ENCODE assay signal across 14 mouse cellular contexts in the genomic region with DNA sequence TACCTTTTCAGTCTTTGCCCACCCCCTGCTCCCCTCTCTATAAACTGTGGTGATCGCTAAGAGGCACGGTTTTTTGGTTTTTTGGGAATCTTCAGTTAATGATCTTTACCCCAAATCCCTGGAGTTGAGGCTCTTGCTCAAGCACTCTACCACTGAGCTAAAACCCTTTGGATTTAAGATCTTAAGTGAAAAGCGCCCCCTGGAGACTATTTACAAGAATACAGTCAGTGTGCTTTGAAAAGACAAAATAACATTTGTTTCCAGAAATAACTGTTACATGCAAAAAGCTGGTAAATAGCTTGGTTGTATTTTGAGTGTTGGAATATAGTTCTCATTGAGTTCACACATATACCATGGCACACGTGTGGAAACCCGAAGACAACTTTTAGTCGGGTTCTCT. TPM values are rescaled to one million over a fixed set of nuclear protein-coding genes. Genes with fewer than 3 reads are reported as not detected.
DNase-seq lines count a peak whose midpoint lies in the region; ATAC-seq lines count a peak whose summit lies in the region.
"Had no signal": no experiment of that assay in that cellular context is flagged by ENCODE, and none has a peak within 500 bp of the region (broad histone marks: within the 10 kb centered on the region; RNA-seq: fewer than 3 reads in every experiment).

No protein-coding gene starts in this region.

- 53% methylated on average over 6 of the region's 6 CpGs for WGBS in hindbrain, embryonic 11.5 days
- WGBS in hindbrain, embryonic 12.5 days, result 48% methylated on average over 6 of the region's 6 CpGs
- WGBS in midbrain, embryonic 14.5 days, result 50% methylated on average over 6 of the region's 6 CpGs
- WGBS in midbrain, embryonic 13.5 days, result 51% methylated on average over 6 of the region's 6 CpGs

- ATAC-seq in hindbrain, embryonic 11.5 days (ENCODE audit: low FRiP score), result no peak
- no peak for ATAC-seq in hindbrain, embryonic 12.5 days (ENCODE audit: low FRiP score)
- ATAC-seq in midbrain, embryonic 14.5 days (ENCODE audit: low FRiP score, low TSS enrichment), result no peak
- no peak for ATAC-seq in midbrain, embryonic 13.5 days
- ATAC-seq in erythroid progenitor cell, adult 5-6 weeks (replicated peaks; ENCODE audit: low FRiP score, poor library complexity, severe bottlenecking), result no peak

- H3K4me1 ChIP-seq in hindbrain, embryonic 11.5 days (replicated peaks; ENCODE audit: control insufficient read depth, insufficient read depth, low read length), result no peaks in the 10 kb centered on the region
- H3K4me1 ChIP-seq in hindbrain, embryonic 12.5 days, result no peaks in the 10 kb centered on the region
- H3K4me1 ChIP-seq in midbrain, embryonic 14.5 days (ENCODE audit: control insufficient read depth, insufficient read depth, low read length), result no peaks in the 10 kb centered on the region
- no peaks in the 10 kb centered on the region for H3K4me1 ChIP-seq in midbrain, embryonic 13.5 days (replicated peaks)

- H3K4me2 ChIP-seq in hindbrain, embryonic 11.5 days (replicated peaks; ENCODE audit: low read depth, low read length), result no peak overlapping the region
- H3K4me2 ChIP-seq in hindbrain, embryonic 12.5 days (replicated peaks), result no peak overlapping the region
- no peak overlapping the region for H3K4me2 ChIP-seq in midbrain, embryonic 14.5 days (ENCODE audit: low read length)
- H3K4me2 ChIP-seq in midbrain, embryonic 13.5 days (replicated peaks), result no peak overlapping the region
- H3K4me2 ChIP-seq: heart, embryonic 12.5 days; hindbrain, embryonic 14.5 days had no signal

- no peaks in the 10 kb centered on the region for H3K27me3 ChIP-seq in hindbrain, embryonic 11.5 days (ENCODE audit: control insufficient read depth, insufficient read depth, low read length)
- H3K27me3 ChIP-seq in hindbrain, embryonic 12.5 days, result no peaks in the 10 kb centered on the region
- no peaks in the 10 kb centered on the region for H3K27me3 ChIP-seq in midbrain, embryonic 14.5 days (ENCODE audit: control insufficient read depth, insufficient read depth, low read length)
- no peaks in the 10 kb centered on the region for H3K27me3 ChIP-seq in midbrain, embryonic 13.5 days
- no peaks in the 10 kb centered on the region for H3K27me3 ChIP-seq in splenic B cell, adult 2 months (ENCODE audit: control insufficient read depth, insufficient read depth, low read length, poor library complexity, severe bottlenecking)
- H3K27me3 ChIP-seq: heart, embryonic 12.5 days had no signal

- no peak overlapping the region for H3K27ac ChIP-seq in hindbrain, embryonic 11.5 days (ENCODE audit: low read depth, low read length)
- no peak overlapping the region for H3K27ac ChIP-seq in hindbrain, embryonic 12.5 days
- no peak overlapping the region for H3K27ac ChIP-seq in midbrain, embryonic 14.5 days (replicated peaks; ENCODE audit: low read depth, low read length)
- H3K27ac ChIP-seq in midbrain, embryonic 13.5 days, result no peak overlapping the region
- H3K27ac ChIP-seq: hindbrain, embryonic 14.5 days had no signal

- no peak overlapping the region for H3K4me3 ChIP-seq in hindbrain, embryonic 11.5 days (ENCODE audit: low read depth, low read length)
- no peak overlapping the region for H3K4me3 ChIP-seq in hindbrain, embryonic 12.5 days
- no peak overlapping the region for H3K4me3 ChIP-seq in midbrain, embryonic 14.5 days (replicated peaks; ENCODE audit: low read depth, low read length)
- no peak overlapping the region for H3K4me3 ChIP-seq in midbrain, embryonic 13.5 days (replicated peaks)
- H3K4me3 ChIP-seq: heart, embryonic 12.5 days had no signal

- peak; percentile 25 for DNase-seq in hindbrain, embryonic 11.5 days (ENCODE audit: low spot score)
- DNase-seq in midbrain, embryonic 14.5 days, result peak; percentile 29
- DNase-seq in R1 (ENCODE audit: low read depth, low spot score), result peak; percentile 65
- DNase-seq in splenic B cell, adult 2 months (ENCODE audit: low read depth, low spot score), result peak; percentile 32
- DNase-seq in gastrocnemius, postnatal 10 days, result no peak
- DNase-seq: adrenal gland, postnatal 10 days; cerebellum, adult 9-11 months; kidney, postnatal 10 days had no signal

- H3K9ac ChIP-seq in hindbrain, embryonic 11.5 days (ENCODE audit: low read depth, low read length), result no peak overlapping the region
- H3K9ac ChIP-seq in hindbrain, embryonic 12.5 days, result no peak overlapping the region
- no peak overlapping the region for H3K9ac ChIP-seq in midbrain, embryonic 14.5 days (replicated peaks; ENCODE audit: low read length)
- H3K9ac ChIP-seq in midbrain, embryonic 13.5 days (replicated peaks), result no peak overlapping the region
- H3K9ac ChIP-seq: heart, embryonic 12.5 days; hindbrain, embryonic 14.5 days had no signal

- no peaks in the 10 kb centered on the region for H3K36me3 ChIP-seq in hindbrain, embryonic 11.5 days (ENCODE audit: control insufficient read depth, insufficient read depth, low read length)
- H3K36me3 ChIP-seq in hindbrain, embryonic 12.5 days, result no peaks in the 10 kb centered on the region
- H3K36me3 ChIP-seq in midbrain, embryonic 14.5 days (ENCODE audit: control insufficient read depth, insufficient read depth, low read length), result no peaks in the 10 kb centered on the region
- no peaks in the 10 kb centered on the region for H3K36me3 ChIP-seq in midbrain, embryonic 13.5 days
- H3K36me3 ChIP-seq in splenic B cell, adult 2 months (ENCODE audit: control insufficient read depth, insufficient read depth, low read length, poor library complexity, severe bottlenecking), result no peaks in the 10 kb centered on the region
- H3K36me3 ChIP-seq: heart, embryonic 12.5 days had no signal

- no peaks in the 10 kb centered on the region for H3K9me3 ChIP-seq in hindbrain, embryonic 11.5 days (ENCODE audit: control insufficient read depth, low read length)
- H3K9me3 ChIP-seq in hindbrain, embryonic 12.5 days (replicated peaks), result no peaks in the 10 kb centered on the region
- H3K9me3 ChIP-seq in midbrain, embryonic 14.5 days (ENCODE audit: control insufficient read depth, low read length), result no peaks in the 10 kb centered on the region
- no peaks in the 10 kb centered on the region for H3K9me3 ChIP-seq in midbrain, embryonic 13.5 days
- H3K9me3 ChIP-seq: heart, embryonic 12.5 days had no signal

RNA-seq across cellular contexts. Expression of gene Gm11492, which starts 34.8 kb away (rescaled TPM):
- not detected in 2 replicates for polyA plus RNA-seq in hindbrain, embryonic 11.5 days (2014; fragmentation: Nextera tagmentation; extraction: Ambion mirVana)
- not detected in 2 replicates for polyA plus RNA-seq in hindbrain, embryonic 12.5 days (2016; fragmentation: Nextera tagmentation; extraction: Ambion mirVana)
- not detected in 2 replicates for polyA plus RNA-seq in midbrain, embryonic 14.5 days (2014; fragmentation: Nextera tagmentation; extraction: Ambion mirVana)
- not detected in 2 replicates for polyA plus RNA-seq in midbrain, embryonic 13.5 days (2015; fragmentation: Nextera tagmentation; extraction: Ambion mirVana)
- not detected in 2 replicates for total RNA-seq in erythroid progenitor cell, adult 5-6 weeks (2015; ENCODE audit: low replicate concordance)
- not detected in 2 replicates for total RNA-seq in erythroid progenitor cell, adult 5-6 weeks (2017; ENCODE audit: low replicate concordance)
- not detected for total RNA-seq in gastrocnemius, postnatal 10 days (2021)
- total RNA-seq: adrenal gland, postnatal 10 days had no signal
- polyA plus RNA-seq: heart, embryonic 12.5 days; hindbrain, embryonic 14.5 days; spleen, adult 2 months had no signal

RNA-seq across cellular contexts. Expression of gene Sept4, which starts 37.0 kb away (rescaled TPM):
- 9.0 and 11.6 TPM in 2 replicates for polyA plus RNA-seq in hindbrain, embryonic 11.5 days (2014; fragmentation: Nextera tagmentation; extraction: Ambion mirVana)
- 13.1 and 14.1 TPM in 2 replicates for polyA plus RNA-seq in hindbrain, embryonic 12.5 days (2016; fragmentation: Nextera tagmentation; extraction: Ambion mirVana)
- 20.0 and 21.5 TPM in 2 replicates for polyA plus RNA-seq in midbrain, embryonic 14.5 days (2014; fragmentation: Nextera tagmentation; extraction: Ambion mirVana)
- 17.8 and 18.0 TPM in 2 replicates for polyA plus RNA-seq in midbrain, embryonic 13.5 days (2015; fragmentation: Nextera tagmentation; extraction: Ambion mirVana)
- total RNA-seq in erythroid progenitor cell, adult 5-6 weeks (2015; ENCODE audit: low replicate concordance), result not detected in 2 replicates
- total RNA-seq in erythroid progenitor cell, adult 5-6 weeks (2017; ENCODE audit: low replicate concordance), result 2.7 and 4.7 TPM in 2 replicates
- total RNA-seq in gastrocnemius, postnatal 10 days (2021), result 10 to 100 TPM; 45.9 to 59.6 TPM
